Mouse (Mus musculus): ENCODE results near the gene Nuak2. TPM values are rescaled to one million over a fixed set of nuclear protein-coding genes. Genes with fewer than 3 reads are reported as not detected.
A peak's percentile ranks its signal among the peaks of the same experiment; 100 is the strongest.

Gene Nuak2
- polyA plus RNA-seq, 1 experiment from 2014 or later, result 105 TPM

- 90% methylated on average over 3 of the region's 3 CpGs for WGBS
- Histone ChIP-seq H3K27ac (ENCODE audit: low read depth, low read length) (no peak overlapping the region), H3K4me3 (ENCODE audit: low read depth, low read length) (no peak overlapping the region), H3K36me3 (ENCODE audit: control insufficient read depth, insufficient read depth, low read length) (peaks cover 18% of the 10 kb centered on the region; the same call in 1 of the 2 replicates), H3K9me3 (ENCODE audit: control insufficient read depth, low read length) (no peaks in the 10 kb centered on the region), H3K4me1 (ENCODE audit: control insufficient read depth, insufficient read depth, low read length) (peaks cover 6% of the 10 kb centered on the region; the same call in 1 of the 2 replicates), H3K9ac (ENCODE audit: low read length) (no peak overlapping the region), H3K27me3 (ENCODE audit: control insufficient read depth, insufficient read depth, low read length) (no peaks in the 10 kb centered on the region), H3K4me2 (no peak overlapping the region; the same call in 1 of the 2 replicates)
- ATAC-seq (ENCODE audit: low FRiP score) (no peak), DNase-seq (ENCODE audit: low spot score, missing footprints) (no peak)
These were observed 48.5 kb downstream of the Nuak2 start for GRCm38 (mm10) chr1:132364388-132364787.

DNA sequence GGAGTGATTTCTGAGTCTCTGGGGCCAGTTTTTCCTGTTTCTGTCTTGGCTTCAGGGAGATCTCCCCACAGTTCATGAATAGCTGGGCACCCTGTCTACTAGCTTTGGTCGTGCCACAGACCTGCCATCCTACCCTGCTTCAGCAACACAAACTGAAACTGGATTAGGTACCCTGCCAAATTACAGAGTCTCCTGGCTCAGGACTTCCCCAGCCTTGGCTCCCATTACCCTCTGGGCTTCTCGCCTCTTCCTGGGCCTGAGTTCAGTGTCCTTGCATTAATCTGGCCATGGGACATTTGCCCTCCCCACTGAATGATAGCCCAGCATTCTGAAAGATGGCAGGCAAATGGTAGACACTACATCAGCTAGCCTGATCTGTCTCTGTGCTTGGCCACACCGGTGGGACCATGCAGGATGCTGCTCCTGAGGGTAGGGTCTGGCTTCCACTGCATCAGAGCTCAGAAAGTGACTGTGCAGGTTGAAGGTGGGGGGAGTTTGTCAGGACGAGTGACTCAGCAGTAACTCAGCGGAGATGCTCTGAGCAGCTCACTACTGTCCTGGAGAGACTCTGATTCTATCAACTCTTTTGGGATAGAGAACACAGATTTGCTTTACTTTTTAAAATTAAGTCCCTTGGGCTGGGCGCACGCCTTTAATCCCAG, 49.1 kb downstream of the Nuak2 start:
- Histone ChIP-seq H3K4me3 (ENCODE audit: low read depth, low read length) (no peak overlapping the region), H3K27me3 (ENCODE audit: control insufficient read depth, insufficient read depth, low read length) (no peaks in the 10 kb centered on the region), H3K4me2 (no peak overlapping the region), H3K9ac (ENCODE audit: low read length) (no peak overlapping the region), H3K9me3 (ENCODE audit: control insufficient read depth, low read length) (no peaks in the 10 kb centered on the region), H3K36me3 (ENCODE audit: control insufficient read depth, insufficient read depth, low read length) (peaks cover 18% of the 10 kb centered on the region; the same call in 1 of the 2 replicates), H3K27ac (ENCODE audit: low read depth, low read length) (no peak overlapping the region), H3K4me1 (ENCODE audit: control insufficient read depth, insufficient read depth, low read length) (peaks cover 6% of the 10 kb centered on the region; the same call in 1 of the 2 replicates)
- 85% methylated on average over 7 of the region's 7 CpGs for WGBS
- DNase-seq (ENCODE audit: low spot score, missing footprints), result peak; percentile 47
- ATAC-seq (ENCODE audit: low FRiP score), result no peak

DNA sequence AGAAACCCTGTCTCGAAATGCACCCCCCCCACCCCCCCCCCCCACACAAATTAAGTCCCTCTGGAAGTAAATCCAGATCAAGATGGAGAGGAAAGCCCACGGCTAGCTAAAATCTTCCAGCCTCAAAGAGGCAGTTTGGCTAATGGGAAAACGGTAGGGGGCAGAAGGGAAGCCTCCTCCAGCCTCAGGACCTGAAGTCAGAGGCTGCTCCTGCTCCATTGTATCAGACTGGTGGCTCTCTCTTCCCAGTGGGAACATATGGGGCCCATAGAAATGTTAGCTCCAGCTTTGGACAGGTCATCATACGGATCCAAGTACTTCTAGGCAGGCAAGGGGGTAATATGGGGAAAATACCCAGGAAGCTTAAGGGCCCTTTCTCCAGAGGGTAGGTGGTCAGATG, 49.7 kb downstream of the Nuak2 start:
- peaks cover 12% of the 10 kb centered on the region; the same call in 1 of the 2 replicates for H3K36me3 ChIP-seq (ENCODE audit: control insufficient read depth, insufficient read depth, low read length)
- no peak overlapping the region for H3K4me2 ChIP-seq
- WGBS, result 48% methylated on average over 4 of the region's 4 CpGs
- no peak overlapping the region for H3K4me3 ChIP-seq (ENCODE audit: low read depth, low read length)
- H3K4me1 ChIP-seq (ENCODE audit: control insufficient read depth, insufficient read depth, low read length), result peaks cover 6% of the 10 kb centered on the region; the same call in 1 of the 2 replicates
- no peaks in the 10 kb centered on the region for H3K9me3 ChIP-seq (ENCODE audit: control insufficient read depth, low read length)
- peak; percentile 73 for DNase-seq (ENCODE audit: low spot score, missing footprints)
- no peaks in the 10 kb centered on the region for H3K27me3 ChIP-seq (ENCODE audit: control insufficient read depth, insufficient read depth, low read length)
- H3K27ac ChIP-seq (ENCODE audit: low read depth, low read length), result no peak overlapping the region
- no peak overlapping the region for H3K9ac ChIP-seq (ENCODE audit: low read length)
- ATAC-seq (ENCODE audit: low FRiP score), result no peak

GRCm38 (mm10) chr1:132366235-132366634, 50.3 kb downstream of the Nuak2 start:
- ATAC-seq (ENCODE audit: low FRiP score), result no peak
- Histone ChIP-seq H3K4me3 (ENCODE audit: low read depth, low read length) (no peak overlapping the region), H3K27me3 (ENCODE audit: control insufficient read depth, insufficient read depth, low read length) (no peaks in the 10 kb centered on the region), H3K27ac (ENCODE audit: low read depth, low read length) (no peak overlapping the region), H3K9me3 (ENCODE audit: control insufficient read depth, low read length) (no peaks in the 10 kb centered on the region), H3K4me2 (no peak overlapping the region), H3K36me3 (ENCODE audit: control insufficient read depth, insufficient read depth, low read length) (peaks cover 9% of the 10 kb centered on the region; the same call in 1 of the 2 replicates), H3K9ac (ENCODE audit: low read length) (peak overlapping the region; percentile 6; the same call in 1 of the 2 replicates), H3K4me1 (ENCODE audit: control insufficient read depth, insufficient read depth, low read length) (peaks cover 6% of the 10 kb centered on the region; the same call in 1 of the 2 replicates)
- 68% methylated on average over 8 of the region's 8 CpGs for WGBS
- DNase-seq (ENCODE audit: low spot score, missing footprints), result peak; percentile 75

- ATAC-seq (ENCODE audit: low FRiP score) (peak; percentile 20; the same call in 1 of the 2 replicates), DNase-seq (ENCODE audit: low spot score, missing footprints) (peak; percentile 83)
- Histone ChIP-seq H3K27ac (ENCODE audit: low read depth, low read length) (no peak overlapping the region; the same call in none of the 2 replicates), H3K36me3 (ENCODE audit: control insufficient read depth, insufficient read depth, low read length) (peaks cover 5% of the 10 kb centered on the region), H3K4me2 (no peak overlapping the region), H3K9me3 (ENCODE audit: control insufficient read depth, low read length) (no peaks in the 10 kb centered on the region), H3K27me3 (ENCODE audit: control insufficient read depth, insufficient read depth, low read length) (no peaks in the 10 kb centered on the region), H3K9ac (ENCODE audit: low read length) (0 out of 2 replicates have a peak overlapping the region, but pooled peaks have one; percentile 16), H3K4me3 (ENCODE audit: low read depth, low read length) (no peak overlapping the region), H3K4me1 (ENCODE audit: control insufficient read depth, insufficient read depth, low read length) (peaks cover 12% of the 10 kb centered on the region)
- WGBS, result 85% methylated on average over 6 of the region's 6 CpGs
These were observed 51.0 kb downstream of the Nuak2 start for GRCm38 (mm10) chr1:132366937-132367336.

DNA sequence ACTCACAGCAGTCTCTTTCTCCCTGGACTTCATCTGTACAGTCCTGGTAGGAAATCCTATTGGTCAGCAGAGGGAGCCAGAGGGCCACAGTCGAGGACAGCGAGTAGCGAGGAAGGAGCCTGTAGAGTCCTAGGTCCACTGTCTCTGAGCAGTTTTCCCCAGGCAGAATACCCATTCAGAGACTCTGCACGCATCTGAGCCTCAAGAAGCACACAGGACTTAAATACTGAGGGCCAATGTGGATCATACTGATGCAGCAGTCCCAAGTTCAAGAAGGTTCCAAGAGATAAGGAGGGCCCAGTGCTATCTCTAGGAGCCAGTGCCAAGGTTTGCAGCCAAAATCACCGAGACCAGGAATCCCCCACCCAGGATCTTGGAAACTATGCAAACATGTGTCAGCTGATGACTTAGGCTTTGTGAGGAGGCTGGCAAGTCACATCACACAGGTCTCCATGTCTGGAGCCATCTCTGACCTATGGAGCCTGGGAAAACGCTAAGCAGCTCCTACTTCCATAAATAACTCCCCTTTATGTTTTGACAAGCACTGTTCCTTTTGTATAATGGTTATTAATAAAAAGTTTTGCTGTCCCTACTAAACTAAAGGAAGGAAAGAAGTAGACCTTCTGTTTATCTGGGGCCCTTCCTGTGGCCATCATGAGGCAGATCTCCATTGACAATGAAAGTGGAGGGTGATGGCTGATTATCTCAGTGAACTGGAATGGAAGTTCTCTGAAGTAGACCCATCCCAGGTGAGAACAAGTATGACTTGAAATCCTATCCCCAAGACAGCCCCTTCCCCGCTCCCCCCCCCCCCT, 52.0 kb downstream of the Nuak2 start:
- Histone ChIP-seq H3K9ac (ENCODE audit: low read length) (no peak overlapping the region), H3K27ac (ENCODE audit: low read depth, low read length) (no peak overlapping the region; the same call in 1 of the 2 replicates), H3K4me1 (ENCODE audit: control insufficient read depth, insufficient read depth, low read length) (peaks cover 21% of the 10 kb centered on the region), H3K9me3 (ENCODE audit: control insufficient read depth, low read length) (no peaks in the 10 kb centered on the region), H3K4me3 (ENCODE audit: low read depth, low read length) (no peak overlapping the region), H3K4me2 (no peak overlapping the region), H3K36me3 (ENCODE audit: control insufficient read depth, insufficient read depth, low read length) (peaks cover 5% of the 10 kb centered on the region), H3K27me3 (ENCODE audit: control insufficient read depth, insufficient read depth, low read length) (no peaks in the 10 kb centered on the region)
- DNase-seq (ENCODE audit: low spot score, missing footprints) (peak; percentile 95), ATAC-seq (ENCODE audit: low FRiP score) (peak; percentile 82)
- 44% methylated on average over 7 of the region's 7 CpGs for WGBS

- Histone ChIP-seq H3K4me3 (ENCODE audit: low read depth, low read length) (no peak overlapping the region), H3K9me3 (ENCODE audit: control insufficient read depth, low read length) (no peaks in the 10 kb centered on the region), H3K27ac (ENCODE audit: low read depth, low read length) (no peak overlapping the region), H3K4me2 (no peak overlapping the region), H3K36me3 (ENCODE audit: control insufficient read depth, insufficient read depth, low read length) (no peaks in the 10 kb centered on the region; the same call in 1 of the 2 replicates), H3K9ac (ENCODE audit: low read length) (no peak overlapping the region), H3K4me1 (ENCODE audit: control insufficient read depth, insufficient read depth, low read length) (peaks cover 31% of the 10 kb centered on the region), H3K27me3 (ENCODE audit: control insufficient read depth, insufficient read depth, low read length) (no peaks in the 10 kb centered on the region)
- ATAC-seq (ENCODE audit: low FRiP score), result no peak
- DNase-seq (ENCODE audit: low spot score, missing footprints), result no peak
- WGBS, result 90% methylated on average over 9 of the region's 9 CpGs
These were observed 54.8 kb downstream of the Nuak2 start for GRCm38 (mm10) chr1:132370681-132371173.

GRCm38 (mm10) chr1:132371298-132372081, 55.6 kb downstream of the Nuak2 start:
- Histone ChIP-seq H3K4me3 (ENCODE audit: low read depth, low read length) (no peak overlapping the region), H3K9ac (ENCODE audit: low read length) (no peak overlapping the region; the same call in 1 of the 2 replicates), H3K27me3 (ENCODE audit: control insufficient read depth, insufficient read depth, low read length) (no peaks in the 10 kb centered on the region), H3K4me2 (no peak overlapping the region), H3K36me3 (ENCODE audit: control insufficient read depth, insufficient read depth, low read length) (no peaks in the 10 kb centered on the region; the same call in 1 of the 2 replicates), H3K4me1 (ENCODE audit: control insufficient read depth, insufficient read depth, low read length) (peaks cover 29% of the 10 kb centered on the region), H3K27ac (ENCODE audit: low read depth, low read length) (peak overlapping the region; percentile 71), H3K9me3 (ENCODE audit: control insufficient read depth, low read length) (no peaks in the 10 kb centered on the region)
- ATAC-seq (ENCODE audit: low FRiP score) (peak; percentile 59; the same call in 1 of the 2 replicates), DNase-seq (ENCODE audit: low spot score, missing footprints) (no peak)
- 58% methylated on average over 8 of the region's 8 CpGs for WGBS
